ENCODE assay signal across 19 mouse cellular contexts in the genomic region with DNA sequence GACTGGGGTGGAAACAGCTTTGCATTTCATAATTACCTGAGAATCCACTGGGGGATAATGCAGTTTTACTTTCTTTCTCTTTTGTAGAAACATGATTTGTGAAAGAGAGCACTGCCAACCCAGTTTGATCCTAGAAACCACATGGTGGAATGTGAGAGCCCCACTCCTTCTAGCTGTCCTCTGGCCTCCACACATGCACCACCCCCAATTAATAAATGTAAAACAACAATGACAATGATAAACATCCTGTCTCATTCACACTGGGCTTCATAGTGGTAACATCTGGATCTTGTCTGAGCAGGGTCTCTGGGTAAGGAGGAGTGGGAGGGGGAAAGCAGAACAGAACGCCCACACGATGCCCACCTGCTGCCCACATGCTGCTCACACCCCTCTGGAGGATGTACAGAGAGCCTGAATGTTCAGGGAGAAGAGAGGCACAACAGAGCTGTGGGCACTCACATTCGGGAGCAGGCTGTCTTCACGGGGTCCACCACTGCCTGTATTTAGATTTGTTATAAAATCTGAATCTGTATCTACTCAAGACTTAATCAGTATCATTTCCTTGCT. TPM values are rescaled to one million over a fixed set of nuclear protein-coding genes. Genes with fewer than 3 reads are reported as not detected.
"Had no signal": no experiment of that assay in that cellular context is flagged by ENCODE, and none has a peak within 500 bp of the region (broad histone marks: within the 10 kb centered on the region; RNA-seq: fewer than 3 reads in every experiment).

No protein-coding gene starts in this region.

- H3K27ac ChIP-seq: limb, embryonic 13.5 days; liver, embryonic 14.5 days; midbrain, embryonic 12.5 days; stomach, embryonic 15.5 days had no signal

- H3K36me3 ChIP-seq: stomach, embryonic 15.5 days had no signal

- ATAC-seq: intestine, embryonic 16.5 days; midbrain, embryonic 16.5 days had no signal

- DNase-seq: kidney, adult 9 months; layer of hippocampus, postnatal 36 days; left cerebral cortex, postnatal 4 days; lung, adult 18-20 months; lung, postnatal 10 days; right cerebral cortex, postnatal 14 days; thymus, adult 2 months; thymus, postnatal 25 days had no signal

- H3K4me1 ChIP-seq: midbrain, embryonic 12.5 days; stomach, embryonic 15.5 days had no signal

- H3K4me3 ChIP-seq: limb, embryonic 13.5 days; midbrain, embryonic 12.5 days; stomach, embryonic 15.5 days had no signal

- H3K9ac ChIP-seq: limb, embryonic 13.5 days; liver, embryonic 14.5 days; midbrain, embryonic 12.5 days; stomach, embryonic 15.5 days had no signal

- H3K4me2 ChIP-seq: limb, embryonic 13.5 days; midbrain, embryonic 12.5 days; stomach, embryonic 15.5 days had no signal

- H3K27me3 ChIP-seq: limb, embryonic 13.5 days; midbrain, embryonic 12.5 days; stomach, embryonic 15.5 days had no signal

- H3K9me3 ChIP-seq: limb, embryonic 13.5 days; midbrain, embryonic 12.5 days; stomach, embryonic 15.5 days had no signal

RNA-seq across cellular contexts. Expression of a gene that starts 38.4 kb away (rescaled TPM):
- total RNA-seq: liver, adult 2 months; megakaryocyte, adult 5-6 weeks had no signal
- polyA plus RNA-seq: large intestine, adult 2 months; liver, adult 2 months; spleen, adult 2 months; urinary bladder, adult 2 months had no signal
